Mouse (Mus musculus) olfactory bulb, adult 2 months (tissue): Measurements from ENCODE around the gene Selplg. TPM values are rescaled to one million over a fixed set of nuclear protein-coding genes. Genes with fewer than 3 reads are reported as not detected.

Experiments used
- H3K27ac ChIP-seq: fragments of 200-500 bp; 2 replicates; pipeline ENCODE4 v1.5.1; 2012; ENCODE audit warnings: low read depth, low read length; ENCODE audit not compliant: insufficient read depth
- H3K4me1 ChIP-seq: fragments of 200-500 bp; 2 replicates; pipeline ENCODE4 v1.6.1; 2012; ENCODE audit warnings: low read length; ENCODE audit not compliant: control insufficient read depth, insufficient read depth
- H3K4me3 ChIP-seq: fragments of 200-500 bp; 2 replicates; pipeline ENCODE4 v1.5.1; 2012; ENCODE audit warnings: mild to moderate bottlenecking, low read depth, low read length, moderate library complexity; ENCODE audit not compliant: insufficient read depth
- CTCF ChIP-seq: fragments of 200-500 bp; IDR thresholded peaks from 2 replicates; pipeline ENCODE4 v1.5.1; 2012; ENCODE audit warnings: low read depth, mild to moderate bottlenecking, low read length, moderate library complexity; ENCODE audit not compliant: insufficient read depth
- POLR2A ChIP-seq: fragments of 200-500 bp; IDR thresholded peaks from 2 replicates; pipeline ENCODE4 v1.6.1; 2012; ENCODE audit warnings: mild to moderate bottlenecking, low read depth, low read length, moderate library complexity; ENCODE audit not compliant: insufficient read depth
- WGBS: fragments of 180-500 bp; shearing (Covaris S2); methylation state at CpG from one replicate; pipeline ENCODE4 v1.1.7; 2018; 5-methylcytosine and 5-hydroxymethylcytosine counted together
- polyA plus RNA-seq: library from polyadenylated mRNA; stranded (reverse); fragments of >200 nt; gene quantifications from 2 replicates; pipeline ENCODE4 v1.2.4, GENCODE M21; 2012; ENCODE audit warnings: low replicate concordance; ENCODE audit not compliant: missing spikeins, insufficient read depth, insufficient read length

The Selplg gene
- polyA plus RNA-seq, 1 experiment: not detected

DNA sequence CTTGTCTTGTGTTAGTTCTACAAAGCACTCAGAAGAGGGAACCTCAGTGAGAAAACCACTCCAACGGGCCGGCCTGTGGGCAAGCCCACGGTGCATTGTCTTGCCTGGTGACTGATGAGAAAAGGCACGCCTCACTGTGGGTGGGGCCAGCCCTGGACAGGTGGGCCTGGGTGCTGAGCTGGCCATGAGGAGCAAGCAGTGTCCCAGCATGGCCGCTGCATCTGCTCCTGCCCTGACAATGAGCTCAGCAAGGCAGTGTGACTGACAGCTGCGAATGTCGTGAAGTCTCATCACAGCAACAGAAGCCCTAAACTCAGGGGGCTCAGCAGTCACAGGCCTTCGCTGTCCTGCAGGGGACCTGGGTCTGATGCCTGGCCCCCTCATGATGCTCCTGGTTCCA lies 13.2 kb upstream of the Selplg start:
- 92% methylated on average over 8 of the region's 8 CpGs for WGBS
- Histone ChIP-seq H3K4me1 (peaks cover 7% of the 10 kb centered on the region), H3K4me3 (no peak overlapping the region), H3K27ac (no peak overlapping the region)
- TF ChIP-seq CTCF: no peak
- TF ChIP-seq POLR2A: no peak

DNA sequence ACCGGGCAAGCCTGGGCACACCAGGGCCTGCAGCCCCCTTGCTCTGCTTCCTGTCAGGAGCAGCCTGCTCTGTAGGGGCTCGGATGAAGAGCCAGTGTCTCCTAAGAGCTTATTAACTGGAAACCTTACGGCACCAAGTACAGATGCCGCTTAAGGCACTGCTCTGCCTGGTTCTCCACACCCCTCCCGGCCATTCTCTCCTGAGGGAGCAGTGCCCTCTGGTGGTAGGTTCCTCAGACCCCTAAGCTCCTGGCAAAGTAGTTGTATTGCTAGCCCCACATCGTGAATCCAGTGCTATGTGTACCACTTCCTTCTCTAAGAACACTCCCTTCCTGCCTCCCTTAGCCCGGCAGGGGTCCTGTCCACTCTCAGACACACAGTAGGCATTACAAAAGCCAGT lies 12.3 kb upstream of the Selplg start:
- Histone ChIP-seq H3K4me1 (peaks cover 7% of the 10 kb centered on the region), H3K27ac (no peak overlapping the region), H3K4me3 (no peak overlapping the region)
- peak; percentile 63 for TF ChIP-seq CTCF
- TF ChIP-seq POLR2A: no peak
- WGBS: 36% methylated on average over 7 of the region's 7 CpGs

GRCm38 (mm10) chr5:113844106-113844505 lies 11.7 kb upstream of the Selplg start:
- TF ChIP-seq POLR2A (no peak), CTCF (no peak)
- WGBS: 61% methylated on average over 15 of the region's 15 CpGs
- no peak overlapping the region for H3K27ac ChIP-seq
- peaks cover 7% of the 10 kb centered on the region for H3K4me1 ChIP-seq
- no peak overlapping the region for H3K4me3 ChIP-seq

DNA sequence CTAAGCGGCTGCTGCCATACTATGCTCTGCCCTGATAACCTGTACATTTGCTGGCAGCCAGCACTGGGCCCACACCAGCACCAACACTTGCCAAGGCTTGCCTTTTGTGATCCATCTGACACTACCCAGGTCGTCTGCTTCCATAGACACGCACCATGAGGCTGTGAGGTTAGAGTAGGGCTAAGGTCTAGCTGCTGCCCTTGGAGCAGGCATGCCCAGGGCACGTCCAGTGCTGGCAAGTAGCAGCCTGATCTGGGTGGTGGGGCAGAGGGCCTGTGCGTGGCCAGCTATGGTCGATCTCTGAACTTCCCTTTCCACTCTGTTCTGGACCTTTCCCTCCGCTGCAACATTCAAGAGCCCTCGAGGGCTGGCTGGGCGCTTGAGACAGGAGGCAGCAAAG lies 10.5 kb upstream of the Selplg start:
- H3K27ac ChIP-seq: no peak overlapping the region
- no peak overlapping the region for H3K4me3 ChIP-seq
- TF ChIP-seq POLR2A: no peak
- no peak for TF ChIP-seq CTCF
- 91% methylated on average over 9 of the region's 9 CpGs for WGBS
- H3K4me1 ChIP-seq: peaks cover 7% of the 10 kb centered on the region

GRCm38 (mm10) chr5:113842244-113842643 lies 9.8 kb upstream of the Selplg start:
- peaks cover 7% of the 10 kb centered on the region for H3K4me1 ChIP-seq
- TF ChIP-seq POLR2A (no peak), CTCF (no peak)
- no peak overlapping the region for H3K4me3 ChIP-seq
- WGBS: 85% methylated on average over 9 of the region's 9 CpGs
- no peak overlapping the region for H3K27ac ChIP-seq

DNA sequence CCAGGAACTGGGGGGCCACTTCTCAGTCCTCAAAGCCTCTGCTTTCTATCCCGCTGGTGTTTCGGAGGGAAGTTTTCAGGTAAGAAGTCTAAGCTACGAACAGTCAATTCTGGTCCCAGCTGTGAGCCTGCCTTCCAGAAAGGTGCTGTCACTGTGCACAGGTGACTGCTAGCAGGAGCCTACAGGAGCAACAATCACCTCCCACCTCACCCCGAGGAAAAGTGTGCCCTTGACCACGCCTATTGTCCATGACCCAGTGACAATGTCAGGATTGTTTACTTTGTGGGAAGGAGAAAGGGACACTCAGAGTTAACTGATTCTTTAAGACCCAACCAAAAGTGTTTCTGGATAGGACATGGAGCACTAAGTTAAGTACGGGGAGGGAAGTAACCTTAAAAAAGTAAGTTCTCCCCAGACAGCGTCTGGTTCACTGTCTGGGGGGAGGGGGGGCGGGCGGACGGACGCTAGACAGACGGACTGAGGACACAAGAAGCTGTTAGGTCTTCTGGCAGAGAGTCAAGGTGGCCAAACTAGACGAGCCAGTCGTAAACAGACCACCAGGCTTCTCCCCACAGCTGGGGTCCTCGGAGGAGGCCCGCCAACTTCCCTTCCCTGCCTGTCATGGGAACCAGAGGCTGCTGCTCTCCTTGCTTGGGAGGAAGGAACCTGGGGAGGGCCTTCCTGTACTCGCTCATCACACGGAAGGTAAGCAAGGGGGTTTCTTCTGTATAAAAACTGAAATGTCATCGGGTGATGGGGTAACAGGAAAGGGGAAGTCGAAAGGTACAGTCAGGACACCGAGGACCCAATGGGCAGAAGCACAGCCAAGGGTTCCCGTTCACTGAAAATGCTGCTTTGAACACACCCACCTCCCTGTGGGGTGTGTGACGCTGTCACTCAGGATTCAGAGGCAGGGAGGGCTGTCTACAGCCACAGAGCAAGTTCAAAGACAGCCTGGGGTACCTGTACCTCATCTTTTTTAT lies 9.1 kb upstream of the Selplg start:
- WGBS: 83% methylated on average over 23 of the region's 23 CpGs
- Histone ChIP-seq H3K4me1 (peaks cover 7% of the 10 kb centered on the region), H3K4me3 (no peak overlapping the region), H3K27ac (no peak overlapping the region)
- TF ChIP-seq CTCF (no peak), POLR2A (no peak)

DNA sequence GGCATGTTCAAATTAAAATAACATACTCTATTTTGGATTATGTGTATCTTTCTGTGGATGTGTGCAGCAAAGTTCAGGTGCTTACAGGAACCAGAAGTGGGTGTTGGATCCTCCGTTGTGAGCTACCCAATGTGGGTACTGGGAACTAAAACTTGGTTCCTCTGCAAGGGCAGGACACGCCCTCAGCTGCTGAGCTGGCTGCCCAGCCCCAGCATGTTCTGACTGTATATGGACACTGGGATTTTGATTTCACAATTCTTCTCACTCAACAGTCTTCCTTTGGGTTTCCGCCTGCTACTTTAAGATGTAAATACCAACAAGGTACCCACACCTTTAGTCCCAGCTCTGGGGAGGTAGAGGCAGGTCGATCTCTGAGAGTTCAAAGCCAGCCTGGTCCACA lies 8.0 kb upstream of the Selplg start:
- peaks cover 7% of the 10 kb centered on the region for H3K4me1 ChIP-seq
- WGBS: 94% methylated on average over 4 of the region's 4 CpGs
- H3K27ac ChIP-seq: no peak overlapping the region
- H3K4me3 ChIP-seq: no peak overlapping the region
- TF ChIP-seq POLR2A (no peak), CTCF (no peak)

DNA sequence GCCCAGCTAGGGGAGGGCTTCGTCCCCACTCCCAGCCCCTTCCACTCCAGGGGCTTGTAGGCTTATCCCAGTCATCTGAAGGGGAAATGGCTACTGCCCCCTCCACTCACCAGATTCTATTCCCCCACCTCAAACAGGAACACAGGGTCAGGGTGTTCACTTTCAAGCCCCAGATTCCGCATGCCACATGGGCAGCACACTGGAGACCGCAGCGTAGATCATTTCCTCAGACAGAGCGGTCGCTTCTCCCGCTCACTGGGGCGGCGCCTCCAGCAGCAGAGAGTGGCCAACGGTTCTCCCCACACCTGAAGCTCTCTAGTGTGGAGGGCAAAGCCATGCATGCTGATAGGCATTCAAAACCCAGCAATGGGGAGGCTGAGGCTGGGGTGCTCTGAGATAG lies 4.5 kb upstream of the Selplg start:
- H3K27ac ChIP-seq: no peak overlapping the region
- TF ChIP-seq POLR2A (no peak), CTCF (no peak)
- WGBS: 87% methylated on average over 10 of the region's 10 CpGs
- no peak overlapping the region for H3K4me3 ChIP-seq
- no peaks in the 10 kb centered on the region for H3K4me1 ChIP-seq

GRCm38 (mm10) chr5:113833316-113833947 lies 988 bp upstream of the Selplg start:
- 72% methylated on average over 16 of the region's 16 CpGs for WGBS
- no peaks in the 10 kb centered on the region for H3K4me1 ChIP-seq
- no peak for TF ChIP-seq CTCF
- no peak overlapping the region for H3K27ac ChIP-seq
- no peak overlapping the region for H3K4me3 ChIP-seq
